Mouse (Mus musculus) adrenal gland, postnatal 10 days (tissue): ENCODE measurements around the gene Micu2. TPM values are rescaled to one million over a fixed set of nuclear protein-coding genes. Genes with fewer than 3 reads are reported as not detected.
"Not testable (repeated sequence)": the region's sequence is repeated elsewhere in the genome, so short reads cannot be mapped to it uniquely, and the experiment has no call there.

Experiments used
- DNase-seq: peaks from one replicate; pipeline ENCODE4 v3.0.0; 2021; ENCODE audit warnings: mixed read lengths
- total RNA-seq, 2 experiments: library from RNA; stranded (reverse); gene quantifications; 2 replicates each; pipeline ENCODE4 v1.2.3; 2021

The Micu2 gene
- total RNA-seq, 2 experiments from 2014 or later, result 55.6 to 60.8 TPM

- no peak for DNase-seq
Observed at GRCm38 (mm10) chr14:57967080-57967797, 31.8 kb downstream of the Micu2 start.

- DNase-seq, result peak; percentile 51
Observed at GRCm38 (mm10) chr14:57961861-57962260, 37.2 kb downstream of the Micu2 start.

DNA sequence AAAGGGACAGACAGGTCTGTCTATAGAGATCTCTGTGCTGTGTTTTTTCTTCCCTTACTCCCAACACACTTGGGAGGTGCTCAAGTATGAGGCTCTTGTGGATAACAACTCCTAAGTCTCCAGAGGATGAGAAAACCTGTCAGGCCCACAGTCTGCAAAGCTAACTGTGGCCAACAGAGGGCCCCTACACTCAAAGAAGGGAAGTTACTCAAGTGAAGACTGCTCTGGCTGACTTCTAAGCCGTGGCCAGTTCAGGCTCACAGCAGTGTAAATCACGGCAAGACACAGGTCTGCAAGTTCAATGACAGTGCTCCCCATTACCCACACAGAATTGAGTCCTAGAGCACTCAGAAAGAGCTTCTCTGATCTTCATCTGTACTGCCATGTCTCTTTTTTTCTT, 48.0 kb downstream of the Micu2 start:
- DNase-seq, result peak; percentile 40

DNA sequence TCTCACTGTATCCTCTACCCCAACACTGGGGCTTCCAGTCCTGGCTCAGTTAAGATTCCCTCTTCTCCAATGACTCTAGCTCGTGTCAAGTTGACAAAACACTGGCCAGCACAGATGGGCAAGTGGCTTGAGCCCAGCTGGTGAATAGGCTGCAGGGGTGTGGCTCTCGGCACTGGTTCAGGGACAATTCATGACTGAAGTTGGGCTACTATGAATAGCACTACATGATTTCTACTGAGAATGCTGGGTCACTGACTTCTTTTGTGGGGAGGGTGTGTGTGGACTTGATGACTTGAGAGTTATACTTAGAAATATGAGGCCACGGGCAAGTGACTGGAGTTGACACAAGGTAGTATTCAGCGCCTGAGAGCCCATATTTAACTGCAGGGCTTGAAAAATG, 53.2 kb downstream of the Micu2 start:
- no peak for DNase-seq

- DNase-seq, result no peak
Observed at GRCm38 (mm10) chr14:57937297-57937696, 61.8 kb downstream of the Micu2 start.

DNA sequence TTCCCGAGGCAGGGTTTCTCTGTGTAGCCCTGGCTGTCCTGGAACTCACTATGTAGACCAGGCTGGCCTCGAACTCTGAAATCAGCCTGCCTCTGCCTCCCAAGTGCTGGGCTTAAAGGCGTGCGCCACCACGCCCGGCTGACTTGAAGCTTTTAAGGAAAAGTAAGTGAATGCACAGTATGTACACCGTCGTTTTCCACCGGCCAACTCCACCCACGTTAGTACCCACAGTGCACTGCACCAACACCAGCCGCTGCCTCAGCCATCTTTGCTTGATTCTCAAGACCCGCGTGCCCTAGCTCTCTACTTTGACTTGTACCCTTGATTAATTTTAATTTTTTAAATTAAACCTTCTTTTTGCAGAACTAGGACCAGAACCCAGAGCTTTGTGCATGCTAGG, 64.4 kb downstream of the Micu2 start:
- DNase-seq, result no peak

DNA sequence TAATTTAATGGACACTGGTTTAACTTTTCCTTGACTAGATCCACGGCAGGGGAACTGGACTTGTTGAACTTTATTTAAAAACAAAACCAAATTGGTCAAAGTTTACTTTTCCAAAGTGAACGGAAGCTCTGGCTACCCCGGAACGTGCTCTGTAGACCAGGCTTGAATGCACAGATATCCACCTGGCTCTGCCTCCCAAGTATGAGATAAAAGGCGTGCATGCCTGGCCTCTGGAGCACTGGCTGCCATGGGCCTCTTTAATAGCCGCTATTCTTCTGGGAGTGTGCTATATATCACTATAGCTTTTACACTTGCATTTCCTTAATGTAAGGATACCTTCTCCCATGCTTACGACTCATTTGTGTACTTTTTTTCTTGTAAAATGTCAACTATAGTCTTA, 65.5 kb downstream of the Micu2 start:
- DNase-seq, result no peak

DNA sequence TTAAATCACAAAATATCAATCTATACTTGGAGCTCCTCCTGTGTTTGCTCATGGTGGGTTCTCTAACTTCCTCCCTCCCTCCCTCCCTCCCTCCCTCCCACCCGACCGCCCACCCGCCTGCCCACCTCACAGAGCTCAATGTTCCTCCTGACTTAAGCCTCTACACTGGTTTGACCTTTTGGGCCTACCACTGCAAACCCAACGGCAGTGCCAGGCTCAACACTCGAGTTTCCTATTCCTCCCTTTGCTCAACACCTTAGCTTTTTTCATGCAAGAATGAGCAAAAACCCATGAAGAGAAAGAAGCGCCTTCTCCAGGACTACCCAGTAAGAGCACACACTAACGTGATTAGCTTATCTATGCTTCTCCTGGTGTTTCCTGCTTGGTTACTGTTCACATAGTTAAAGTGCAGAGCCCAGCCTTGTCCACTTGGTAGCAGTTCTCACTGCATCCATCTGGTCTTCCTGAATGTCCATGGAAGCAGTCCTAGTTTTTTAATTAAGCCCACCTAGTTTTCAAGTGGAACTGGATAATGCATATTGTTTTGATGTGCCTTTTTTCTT, 66.1 kb downstream of the Micu2 start:
- no peak for DNase-seq

- DNase-seq, result no peak
Observed at GRCm38 (mm10) chr14:57921428-57922131, 77.5 kb downstream of the Micu2 start.

DNA sequence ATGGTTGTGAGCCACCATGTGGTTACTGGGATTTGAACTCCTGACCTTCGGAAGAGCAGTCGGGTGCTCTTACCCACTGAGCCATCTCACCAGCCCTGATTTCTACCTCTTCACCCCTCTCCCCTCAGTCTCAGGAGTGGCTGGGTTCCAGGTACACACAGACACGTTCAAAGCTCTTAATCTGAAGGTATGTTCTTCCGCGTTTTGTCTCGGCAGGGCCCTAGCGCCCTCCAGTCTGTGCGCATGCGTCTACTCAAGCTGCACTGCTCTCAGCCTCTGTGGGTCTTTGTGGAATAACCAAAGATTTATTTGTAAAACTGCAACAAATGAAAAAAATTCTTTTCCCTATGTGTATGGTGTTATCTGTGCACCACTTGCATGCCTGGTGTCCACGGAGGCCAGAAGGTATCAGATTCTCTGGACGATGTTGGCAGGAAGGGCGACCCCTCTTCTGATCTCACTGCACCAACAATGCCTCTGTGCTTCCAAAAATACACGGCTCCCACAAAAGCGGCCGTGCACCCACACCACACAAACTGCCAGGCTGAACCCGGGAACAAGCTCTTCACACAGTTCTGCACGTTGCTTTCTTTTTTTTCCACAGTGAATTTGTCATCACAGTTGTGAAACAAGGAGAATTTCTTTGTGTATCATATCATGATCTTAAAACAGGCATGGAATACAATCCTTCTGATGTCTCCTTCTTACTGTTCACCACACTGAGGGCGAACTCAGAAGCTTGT, 78.3 kb downstream of the Micu2 start:
- no peak for DNase-seq

DNA sequence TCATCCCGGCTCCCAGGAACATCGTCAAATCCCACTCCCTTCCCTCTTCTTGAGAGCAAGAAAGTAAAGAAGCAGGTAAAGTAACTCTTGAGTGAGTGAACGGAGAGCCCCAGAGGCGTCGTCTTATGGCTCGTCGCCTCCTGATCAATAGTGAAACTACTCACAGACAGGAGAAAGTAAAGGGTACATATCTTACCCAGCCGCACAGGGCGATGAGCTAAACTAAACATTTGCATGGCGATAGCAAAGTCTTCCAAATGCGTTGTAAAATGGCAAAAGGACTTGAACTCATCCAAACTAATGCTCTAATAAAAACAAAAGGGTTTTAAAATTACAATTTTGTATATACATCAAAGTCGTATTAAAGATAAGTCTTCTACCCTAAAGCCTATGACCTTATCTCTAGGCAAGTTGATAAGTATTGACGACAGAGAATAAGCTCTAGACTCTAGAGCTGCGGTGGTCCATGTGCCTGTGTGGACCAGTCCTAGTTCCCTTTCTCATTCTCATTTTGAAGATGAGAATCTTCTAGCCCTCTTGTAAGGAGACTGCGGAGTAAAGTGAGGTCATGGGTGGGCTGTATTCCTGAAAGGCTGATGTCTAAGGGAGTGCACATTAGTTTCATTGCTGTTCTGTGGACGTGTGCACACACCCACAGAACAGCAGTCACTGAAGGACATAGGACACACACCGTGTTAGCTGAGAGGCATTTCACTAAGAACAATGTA, 79.8 kb downstream of the Micu2 start:
- no peak for DNase-seq

DNA sequence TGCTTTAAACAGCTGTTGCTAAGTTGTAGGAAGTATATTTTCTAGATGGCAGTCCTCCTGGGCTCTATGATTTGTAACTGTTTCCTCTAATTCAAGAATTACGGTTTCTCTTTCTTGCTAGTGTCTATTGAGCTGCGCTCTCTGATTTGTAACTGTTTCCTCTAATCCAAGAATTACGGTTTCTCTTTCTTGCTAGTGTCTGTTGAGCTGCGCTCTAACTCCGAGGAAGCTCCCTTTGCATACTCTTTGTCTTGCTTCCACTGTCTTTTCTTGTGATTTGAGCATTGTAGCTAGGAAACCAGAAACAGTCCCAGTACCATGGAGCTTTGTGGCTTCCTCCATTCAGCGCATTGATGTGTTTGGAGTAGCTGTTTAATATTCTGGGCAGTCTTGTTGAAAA, 83.7 kb downstream of the Micu2 start:
- DNase-seq, result no peak

DNA sequence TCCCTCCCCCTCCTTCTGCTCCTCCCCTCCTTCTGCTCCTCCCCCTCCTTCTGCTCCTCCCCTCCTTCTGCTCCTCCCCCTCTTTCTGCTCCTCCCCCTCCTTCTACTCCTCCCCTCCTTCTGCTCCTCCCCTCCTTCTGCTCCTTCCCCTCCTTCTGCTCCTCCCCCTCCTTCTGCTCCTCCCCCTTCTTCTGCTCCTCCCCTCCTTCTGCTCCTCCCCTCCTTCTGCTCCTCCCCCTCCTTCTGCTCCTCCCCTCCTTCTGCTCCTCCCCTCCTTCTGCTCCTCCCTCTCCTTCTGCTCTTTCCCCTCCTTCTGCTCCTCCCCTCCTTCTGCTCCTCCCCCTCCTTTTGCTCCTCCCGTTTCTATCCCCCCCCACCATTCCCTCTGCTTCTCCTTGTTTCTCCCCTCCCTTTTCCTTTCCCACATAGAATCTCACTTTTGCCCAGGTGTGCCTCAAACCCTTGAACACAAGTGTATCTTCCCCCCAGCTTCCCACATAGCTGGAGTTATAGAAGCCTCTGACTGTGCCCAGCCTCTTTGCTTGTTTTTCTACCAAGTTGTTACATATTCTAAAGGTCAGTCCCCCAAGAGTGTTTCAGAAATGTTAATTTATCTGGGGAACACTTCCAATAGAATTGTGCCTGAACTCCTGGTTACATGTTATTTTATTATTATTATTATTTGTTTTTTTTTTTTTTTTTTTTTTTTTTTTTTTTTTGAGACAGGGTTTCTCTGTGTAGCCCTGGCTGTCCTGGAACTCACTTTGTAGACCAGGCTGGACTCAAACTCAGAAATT, 86.7 kb downstream of the Micu2 start:
- not testable (repeated sequence) for DNase-seq

- not testable (repeated sequence) for DNase-seq
Observed at GRCm38 (mm10) chr14:57911787-57912186, 87.3 kb downstream of the Micu2 start.

- no peak for DNase-seq
Observed at GRCm38 (mm10) chr14:57911316-57911715, 87.7 kb downstream of the Micu2 start.

DNA sequence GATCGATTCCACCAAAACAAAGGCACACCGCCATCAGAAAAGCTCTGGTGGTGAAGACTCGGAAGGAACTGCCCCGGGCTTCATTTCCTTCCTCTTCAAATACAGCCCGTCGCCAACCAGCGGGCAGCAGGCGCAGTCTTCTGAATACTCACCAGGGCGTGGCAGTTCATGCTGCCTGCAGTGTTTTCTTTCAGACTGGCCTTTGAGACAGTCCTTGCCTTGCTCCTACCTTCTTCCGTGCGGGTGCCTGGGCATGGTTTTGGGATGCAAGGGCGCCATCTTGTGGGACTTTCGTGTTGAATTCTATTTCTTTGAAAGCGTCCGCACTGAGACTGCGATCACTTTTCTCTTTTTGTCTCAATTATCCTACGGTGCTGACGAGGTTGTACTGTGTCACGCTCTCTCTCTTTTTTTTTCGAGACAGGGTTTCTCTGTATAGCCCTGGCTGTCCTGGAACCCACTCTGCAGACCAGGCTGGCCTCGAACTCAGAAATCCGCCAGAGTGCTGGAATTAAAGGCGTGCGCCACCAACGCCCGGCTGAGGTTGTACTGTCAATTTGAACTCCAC, 88.5 kb downstream of the Micu2 start:
- peak; percentile 89 for DNase-seq

- DNase-seq, result no peak
Observed at GRCm38 (mm10) chr14:57909297-57909696, 89.8 kb downstream of the Micu2 start.

DNA sequence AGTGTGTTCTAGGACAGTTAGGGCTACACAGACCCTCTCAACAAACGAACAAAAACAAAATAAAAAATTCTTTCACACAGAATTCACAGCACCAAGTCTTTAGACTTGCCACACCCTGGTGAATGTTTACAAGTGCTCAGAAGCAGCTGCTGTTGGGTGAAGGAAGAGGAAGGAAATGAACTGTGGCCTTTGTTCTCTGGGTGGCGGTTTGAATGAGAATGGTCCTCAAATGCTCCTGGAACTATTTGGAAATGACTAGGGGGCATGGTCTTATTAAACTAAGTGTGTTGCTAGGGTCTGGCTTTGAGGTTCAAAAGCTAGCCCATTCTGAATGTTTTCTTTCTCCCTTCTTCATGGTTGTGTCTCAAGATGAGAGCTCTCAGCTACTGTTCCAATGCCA, 90.6 kb downstream of the Micu2 start:
- no peak for DNase-seq

DNA sequence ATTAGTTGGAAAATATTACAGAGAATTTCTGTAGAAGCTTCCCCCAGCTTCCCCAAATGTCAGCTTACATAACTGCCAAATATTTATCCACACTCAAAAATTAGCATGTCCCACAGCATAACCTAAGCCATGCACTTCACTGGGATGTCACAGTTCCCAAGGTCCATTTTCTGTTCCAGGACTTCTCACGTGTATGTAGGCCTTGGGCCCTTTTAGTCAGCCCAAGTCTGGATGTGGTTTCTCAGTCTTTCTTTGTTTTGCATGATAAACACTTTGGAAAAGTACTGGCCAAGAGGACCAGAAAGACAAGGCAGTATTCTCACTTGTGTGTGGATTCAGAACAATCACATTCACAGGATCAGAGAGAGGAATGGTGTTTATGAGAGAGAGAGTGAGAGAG, 97.1 kb downstream of the Micu2 start:
- no peak for DNase-seq

DNA sequence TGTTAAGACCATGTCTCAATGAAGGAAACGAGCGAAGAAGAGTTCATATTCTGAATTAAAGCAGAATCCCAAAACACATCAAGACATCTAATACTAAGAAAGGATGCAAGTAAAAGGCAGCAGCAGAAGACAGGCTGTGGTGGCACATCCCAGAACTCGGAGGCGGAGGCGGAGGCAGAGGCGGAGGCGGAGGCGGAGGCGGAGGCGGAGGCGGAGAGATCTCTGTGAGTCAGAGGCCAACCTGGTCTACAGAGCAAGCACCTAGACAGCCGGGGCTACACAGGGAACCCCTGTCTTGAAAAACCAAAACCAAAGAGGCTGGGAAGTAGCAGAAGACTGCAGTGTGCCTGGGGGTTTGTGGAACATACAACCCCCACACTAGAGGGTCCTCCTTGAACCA, 102.2 kb downstream of the Micu2 start:
- no peak for DNase-seq
